Mouse (Mus musculus) lung, adult 2 months (tissue): ENCODE results near the gene Siglece. TPM values are rescaled to one million over a fixed set of nuclear protein-coding genes. Genes with fewer than 3 reads are reported as not detected.
A peak's percentile ranks its signal among the peaks of the same experiment; 100 is the strongest.
"Not testable (repeated sequence)": the region's sequence is repeated elsewhere in the genome, so short reads cannot be mapped to it uniquely, and the experiment has no call there.

Source experiments
- DNase-seq: peaks from one replicate; pipeline ENCODE4 v3.0.0; 2022
- H3K4me1 ChIP-seq: fragments of 200-500 bp; 2 replicates; pipeline ENCODE4 v1.6.1; 2011; ENCODE audit warnings: low read length; ENCODE audit not compliant: control insufficient read depth, insufficient read depth
- H3K4me3 ChIP-seq: fragments of 200-500 bp; replicated peaks from 2 replicates; pipeline ENCODE3; 2011; ENCODE audit warnings: low read depth, mild to moderate bottlenecking, control low read depth, low read length; ENCODE audit errors: extremely low read depth
- CTCF ChIP-seq: fragments of 200-500 bp; IDR thresholded peaks from 2 replicates; pipeline ENCODE4 v1.5.1; 2011; ENCODE audit warnings: mild to moderate bottlenecking, low read length, control low read depth; ENCODE audit not compliant: insufficient read depth
- POLR2A ChIP-seq: fragments of 200-500 bp; IDR thresholded peaks from 2 replicates; pipeline ENCODE4 v1.6.1; 2011; ENCODE audit warnings: low read depth, mild to moderate bottlenecking, control low read depth, low read length, borderline replicate concordance; ENCODE audit errors: extremely low read depth
- WGBS: fragments of 180-500 bp; shearing (Covaris S2); methylation state at CpG from one replicate; pipeline ENCODE4 v1.1.7; 2018; 5-methylcytosine and 5-hydroxymethylcytosine counted together
- polyA plus RNA-seq: library from polyadenylated mRNA; depleted of rRNA; stranded (reverse); fragments of >200 nt; gene quantifications from 2 replicates; pipeline ENCODE4 v1.2.3, GENCODE M21; 2012; rRNA removed

Gene Siglece
- 4.8 and 7.0 TPM in 2 replicates for polyA plus RNA-seq

- no peak for DNase-seq
- WGBS, result 53% methylated on average over 1 of the region's 1 CpGs
- no peak within 1 kb of the TSS for H3K4me3 ChIP-seq
- no peaks in the 10 kb centered on the region for H3K4me1 ChIP-seq
- TF ChIP-seq POLR2A, result no peak
- no peak for TF ChIP-seq CTCF
Observed at GRCm38 (mm10) chr7:43660002-43660401, at the start of gene Siglece. Gene Siglece (minus strand): TSS chr7:43660161.

DNA sequence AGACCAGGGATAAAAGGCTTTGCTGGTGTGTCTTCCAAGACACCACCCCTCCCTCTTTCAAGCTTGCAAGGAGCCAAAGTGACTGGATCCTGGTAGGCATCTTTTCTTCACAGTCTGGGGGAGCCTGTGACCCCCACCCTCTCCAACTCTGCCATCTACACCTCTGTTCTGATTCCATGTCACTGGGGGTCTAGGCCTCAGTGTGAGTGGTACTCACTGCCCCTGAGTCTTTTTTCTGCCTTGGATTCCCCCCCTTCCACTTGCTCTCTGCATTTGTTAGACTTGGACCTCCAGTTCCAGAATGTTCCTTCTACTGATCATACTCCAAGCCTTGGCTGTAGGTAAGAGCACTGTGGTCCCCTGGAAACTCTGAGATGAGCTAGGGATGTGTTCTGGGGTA lies 30.2 kb upstream of the Siglece start, which contains the start of gene Klk14:
TSS of gene Klk14 (plus strand) at position 301 of the 400 bp plus-strand sequence.
- Histone ChIP-seq H3K4me1 (0 out of 2 replicates have a peak, but pooled peaks cover under 1% of the 10 kb centered on the region), H3K4me3 (no peak within 1 kb of the TSS)
- TF ChIP-seq CTCF, result no peak
- TF ChIP-seq POLR2A, result no peak
- no peak for DNase-seq

DNA sequence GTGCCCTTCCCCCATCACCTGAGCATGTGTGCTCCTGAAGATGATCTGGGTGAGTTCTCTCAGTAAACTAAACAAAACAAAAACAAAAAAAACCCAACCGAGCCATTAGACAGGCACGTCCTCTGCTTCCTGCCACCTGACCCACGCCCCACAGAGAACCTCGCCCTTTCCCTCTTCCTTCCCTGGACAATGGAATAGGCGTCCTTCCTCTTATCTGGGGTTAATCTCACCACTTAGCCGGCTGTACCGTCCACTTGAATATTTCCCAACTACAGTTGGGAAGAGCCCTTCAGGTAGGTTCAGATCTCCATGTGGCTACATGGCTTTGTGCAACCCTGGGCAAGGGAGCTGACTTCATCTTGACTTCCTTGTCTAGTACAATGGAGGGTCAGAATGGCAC lies 25.1 kb upstream of the Siglece start:
- peak; percentile 42 for DNase-seq
- Histone ChIP-seq H3K4me1 (peaks cover 6% of the 10 kb centered on the region; the same call in 1 of the 2 replicates), H3K4me3 (no peak overlapping the region)
- TF ChIP-seq CTCF (no peak), POLR2A (no peak)
- WGBS, result 24% methylated on average over 7 of the region's 7 CpGs

DNA sequence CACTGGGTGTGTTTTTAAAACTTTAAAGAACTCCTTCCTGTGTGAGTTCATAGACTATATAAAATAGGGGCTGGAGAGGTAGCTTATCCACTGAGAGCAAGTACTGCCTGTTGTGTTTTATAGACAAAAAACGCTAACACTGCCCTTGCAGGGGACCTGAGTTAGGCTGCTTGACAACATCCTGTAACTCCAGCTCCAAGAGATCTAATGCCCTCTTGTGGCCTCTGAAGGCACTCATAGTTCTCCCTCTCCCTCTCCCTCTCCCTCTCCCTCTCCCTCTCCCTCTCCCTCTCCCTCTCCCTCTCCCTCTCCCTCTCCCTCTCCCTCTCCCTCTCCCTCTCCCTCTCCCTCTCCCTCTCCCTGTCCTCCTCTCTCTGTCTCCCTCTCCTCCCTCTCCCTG lies 22.6 kb upstream of the Siglece start:
- 8% methylated on average over 1 of the region's 1 CpGs for WGBS
- DNase-seq, H3K4me1 ChIP-seq, H3K4me3 ChIP-seq: not testable (repeated sequence)

DNA sequence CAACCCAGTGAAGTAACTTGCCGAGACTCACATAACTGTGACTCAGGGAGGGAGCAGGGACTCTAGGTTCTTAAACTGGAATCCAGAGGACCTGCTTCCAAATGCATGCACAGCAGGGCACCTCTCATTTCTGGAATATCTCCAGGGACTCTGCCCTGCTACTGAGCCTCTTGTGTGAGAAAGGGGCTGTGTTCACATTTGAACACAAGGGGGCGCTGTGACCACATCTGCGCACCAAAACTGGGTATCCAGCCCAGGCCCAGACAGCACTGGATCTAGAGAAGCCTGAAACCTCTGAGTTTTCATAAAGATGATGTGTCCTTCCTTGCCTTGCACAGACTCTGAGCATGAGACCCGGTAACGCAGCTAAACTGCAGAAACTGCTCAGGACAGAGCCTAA lies 21.0 kb upstream of the Siglece start:
- TF ChIP-seq CTCF, result peak; percentile 81
- TF ChIP-seq POLR2A, result no peak
- Histone ChIP-seq H3K4me3 (no peak overlapping the region), H3K4me1 (peaks cover 6% of the 10 kb centered on the region; the same call in 1 of the 2 replicates)
- WGBS, result 23% methylated on average over 5 of the region's 5 CpGs
- DNase-seq, result peak; percentile 63

GRCm38 (mm10) chr7:43678517-43678916 lies 18.6 kb upstream of the Siglece start:
- TF ChIP-seq CTCF (peak; percentile 62), POLR2A (no peak)
- peak; percentile 64 for DNase-seq
- Histone ChIP-seq H3K4me1 (no peaks in the 10 kb centered on the region), H3K4me3 (no peak overlapping the region)

DNA sequence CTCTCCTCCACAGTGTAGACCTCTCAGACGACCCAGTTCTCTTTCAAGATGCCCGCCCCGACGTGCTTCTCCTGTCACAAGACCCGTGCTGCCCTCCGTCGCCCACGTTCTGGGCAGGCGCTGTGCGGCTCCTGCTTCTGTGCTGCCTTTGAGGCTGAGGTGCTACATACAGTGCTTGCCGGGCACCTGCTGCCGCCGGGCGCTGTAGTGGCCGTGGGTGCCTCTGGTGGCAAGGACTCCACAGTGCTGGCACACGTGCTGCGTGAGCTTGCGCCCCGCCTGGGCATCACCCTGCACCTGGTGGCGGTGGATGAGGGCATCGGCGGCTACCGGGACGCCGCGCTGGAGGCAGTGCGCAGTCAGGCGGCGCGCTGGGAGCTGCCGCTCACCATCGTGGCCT lies 15.1 kb upstream of the Siglece start:
- no peak overlapping the region for H3K4me3 ChIP-seq
- peaks cover 5% of the 10 kb centered on the region; the same call in 1 of the 2 replicates for H3K4me1 ChIP-seq
- 92% methylated on average over 32 of the region's 32 CpGs for WGBS
- DNase-seq, result no peak
- TF ChIP-seq CTCF, result no peak
- TF ChIP-seq POLR2A, result no peak

GRCm38 (mm10) chr7:43672581-43673260 lies 12.8 kb upstream of the Siglece start:
- WGBS, result 10% methylated on average over 10 of the region's 10 CpGs
- H3K4me1 ChIP-seq, result peaks cover 5% of the 10 kb centered on the region; the same call in 1 of the 2 replicates
- H3K4me3 ChIP-seq, result peak overlapping the region; percentile 92
- TF ChIP-seq CTCF, result no peak
- TF ChIP-seq POLR2A, result no peak
- DNase-seq, result peak; percentile 36

- under 1% methylated on average over 26 of the region's 26 CpGs for WGBS
- Histone ChIP-seq H3K4me3 (peak within 1 kb of the TSS; percentile 92), H3K4me1 (peaks cover 5% of the 10 kb centered on the region; the same call in 1 of the 2 replicates)
- peak; percentile 79 for DNase-seq
- TF ChIP-seq CTCF (no peak), POLR2A (peak; percentile 70; the same call in 1 of the 2 replicates)
Observed at GRCm38 (mm10) chr7:43671809-43672580, 12.0 kb upstream of the Siglece start, which contains the start of gene Ctu1. Gene Ctu1 (plus strand): TSS chr7:43672016.
